Mouse (Mus musculus): Measurements from ENCODE around the gene Hnrnpf.

DNA sequence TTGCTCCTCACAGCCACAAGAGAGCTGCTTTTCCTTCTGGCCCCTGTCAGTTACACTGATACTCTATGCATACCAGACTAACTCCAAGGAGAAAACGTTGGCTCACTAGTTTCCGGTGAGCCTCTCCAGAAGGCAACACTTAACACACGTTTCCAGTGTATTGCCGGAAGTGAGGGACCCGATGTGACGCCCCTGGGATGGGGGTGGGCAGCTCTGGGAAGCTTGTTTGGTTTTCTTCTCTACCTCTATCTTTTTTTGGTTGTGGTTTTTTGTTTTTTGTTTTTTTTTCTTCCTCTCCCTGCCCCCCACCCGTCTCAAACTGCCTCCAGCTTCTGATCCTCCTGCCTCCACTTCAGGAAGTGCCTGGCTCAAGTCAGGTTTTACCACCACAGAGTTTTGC, 18.1 kb upstream of the Hnrnpf start:
- TF ChIP-seq CTCF (IDR thresholded peaks at IDR 0.05; ENCODE audit: insufficient read depth, low read depth, low read length) = no peak
- no peak for TF ChIP-seq POLR2A (IDR thresholded peaks at IDR 0.05; ENCODE audit: insufficient read depth, low read depth, low read length)

Measured in olfactory bulb, adult 2 months (tissue).